Mouse (Mus musculus) T-helper 1 cell (primary cell): ENCODE data around the gene Myo15.
"Not testable (repeated sequence)": the region's sequence is repeated elsewhere in the genome, so short reads cannot be mapped to it uniquely, and the experiment has no call there.

Source experiments
- in situ Hi-C: fragments of 300-600 bp; cut with MboI, MseI; formaldehyde crosslinking; loops from one replicate; pipeline ENCODE4 v1.15.1; 2025; ENCODE audit warnings: high pct_unique_total_duplicates

Myo15 gene

DNA sequence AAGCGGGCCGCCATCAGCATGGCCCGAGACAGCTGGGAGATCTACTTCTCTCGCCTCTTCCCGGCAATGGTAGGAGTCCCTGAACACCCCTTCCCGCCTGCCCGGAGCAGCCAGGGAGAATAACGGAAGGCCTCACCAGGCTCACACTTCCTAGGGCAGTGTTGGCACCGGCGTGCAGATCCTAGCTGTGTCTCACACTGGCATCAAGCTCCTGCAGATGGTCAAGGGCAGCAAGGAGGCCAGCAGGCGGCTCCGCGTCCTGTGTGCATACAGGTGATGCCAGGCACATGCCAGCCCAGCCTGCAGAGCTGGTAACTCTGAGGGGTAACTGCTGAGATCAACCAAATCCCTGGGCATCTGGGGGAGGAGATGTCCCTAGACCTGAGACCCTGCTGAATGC, 38.1 kb downstream of the Myo15 start:
- in situ Hi-C loops: no loop called here

DNA sequence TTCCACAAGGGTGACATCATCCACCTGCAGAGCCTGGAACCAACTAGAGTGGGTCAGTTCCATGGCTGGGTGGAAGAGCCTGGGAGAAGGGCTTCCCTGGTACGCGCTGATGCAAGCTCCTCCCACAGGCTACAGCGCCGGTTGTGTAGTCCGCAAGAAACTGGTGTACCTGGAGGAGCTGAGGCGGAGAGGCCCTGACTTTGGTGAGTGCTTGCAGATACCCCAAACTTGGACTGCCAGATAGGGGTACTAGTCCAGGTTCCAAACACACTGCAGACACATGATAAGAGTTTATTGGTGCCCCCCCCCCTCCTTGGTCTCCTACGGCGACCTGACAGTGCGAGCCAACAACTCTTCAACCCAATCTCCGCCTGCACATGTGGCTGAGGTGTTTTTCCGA, 39.8 kb downstream of the Myo15 start:
- in situ Hi-C loops: no loop called here

DNA sequence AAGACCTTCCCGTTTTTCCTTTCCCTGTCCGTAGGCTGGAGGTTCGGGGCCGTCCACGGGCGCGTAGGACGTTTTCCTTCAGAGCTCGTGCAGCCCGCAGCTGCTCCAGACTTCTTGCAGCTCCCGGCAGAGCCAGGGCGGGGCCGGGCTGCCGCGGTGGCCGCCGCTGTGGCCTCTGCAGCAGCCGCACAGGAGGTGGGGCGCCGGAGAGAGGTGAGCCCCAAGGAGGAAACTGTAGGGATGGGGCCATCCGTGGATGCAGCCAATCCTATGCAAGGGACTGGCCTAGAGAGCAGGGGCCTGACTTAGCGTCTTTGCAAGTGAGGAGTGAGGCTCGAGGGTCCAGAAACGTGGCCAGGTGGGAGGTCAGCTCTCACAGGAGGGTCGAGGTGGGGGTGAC, 40.4 kb downstream of the Myo15 start:
- in situ Hi-C loops: no loop called here

DNA sequence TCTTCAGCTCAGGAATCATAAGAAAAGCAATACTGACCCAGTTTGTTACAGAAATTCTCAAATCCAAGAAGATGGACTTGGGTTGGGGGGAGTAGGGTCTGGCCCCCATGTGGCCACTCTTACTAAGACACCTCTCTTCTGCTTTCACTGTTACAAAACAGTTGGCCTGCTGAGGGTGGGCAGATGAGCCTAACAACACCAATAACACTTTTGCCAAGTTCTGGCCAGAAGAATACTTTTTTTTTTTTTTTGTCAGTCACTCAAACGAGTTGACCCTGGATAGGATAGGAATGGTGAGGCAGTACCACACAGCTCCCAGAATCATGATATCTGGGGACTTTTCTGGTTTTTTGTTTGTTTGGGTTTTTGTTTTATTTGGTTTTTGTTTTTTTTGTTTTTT, 42.8 kb downstream of the Myo15 start:
- in situ Hi-C loops: no loop called here

DNA sequence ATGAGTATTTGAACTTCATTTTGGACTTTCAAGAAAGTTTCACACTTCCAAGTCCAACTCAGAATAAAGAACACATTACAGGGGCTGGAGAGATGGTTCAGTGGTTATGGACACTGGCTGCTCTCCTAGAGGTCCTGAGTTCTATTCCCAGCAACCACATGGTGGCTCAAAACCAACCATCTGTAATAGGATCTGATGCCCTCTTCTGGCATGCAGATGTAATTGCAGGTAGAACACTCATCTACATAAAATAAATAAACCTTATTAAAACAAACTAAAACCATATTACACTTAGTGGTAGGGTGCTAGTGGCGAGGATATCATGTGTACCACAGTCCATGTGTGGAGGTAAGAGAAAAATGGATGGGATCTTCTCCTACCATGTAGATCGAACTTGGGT, 43.4 kb downstream of the Myo15 start:
- in situ Hi-C loops: no loop called here

DNA sequence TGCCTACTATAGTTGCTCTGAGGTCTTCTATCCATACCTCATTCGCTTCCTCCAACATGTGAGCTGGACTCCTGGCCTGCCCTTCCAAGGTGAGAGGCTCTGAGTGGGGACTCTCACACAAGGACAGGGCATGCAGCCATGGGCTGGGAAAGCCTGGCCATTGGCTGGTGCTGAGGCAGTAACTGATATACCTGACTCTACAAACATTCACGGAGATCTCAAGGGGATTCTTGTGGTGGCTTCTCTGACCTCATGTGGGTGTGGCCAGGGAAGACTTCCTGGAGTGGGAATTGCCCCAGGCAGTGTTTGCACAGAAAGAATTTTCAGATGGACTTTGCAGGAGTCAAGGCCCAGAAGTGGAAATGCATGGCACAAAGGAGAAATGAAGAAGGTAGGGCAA, 45.8 kb downstream of the Myo15 start:
- in situ Hi-C loops: no loop called here

DNA sequence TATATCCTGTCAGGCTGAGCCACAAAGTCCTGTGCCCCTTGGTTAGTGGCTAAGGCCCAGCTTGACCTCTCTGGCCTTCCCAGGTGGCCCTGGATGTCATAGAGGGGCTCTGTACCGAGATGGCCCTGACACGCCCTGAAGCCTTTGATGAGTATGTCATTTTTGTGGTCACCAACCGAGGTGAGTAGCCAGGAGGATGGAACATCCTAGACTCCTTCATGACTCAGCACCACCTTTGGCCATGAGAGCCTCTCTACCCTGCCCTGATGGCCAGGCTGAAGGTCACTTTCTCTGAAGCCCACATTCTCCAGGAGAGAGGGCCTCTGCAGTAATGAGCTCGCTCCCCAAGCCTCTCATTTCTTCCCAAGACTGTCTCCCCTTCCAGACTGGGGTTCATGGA, 49.2 kb downstream of the Myo15 start:
- in situ Hi-C loops: no loop called here

DNA sequence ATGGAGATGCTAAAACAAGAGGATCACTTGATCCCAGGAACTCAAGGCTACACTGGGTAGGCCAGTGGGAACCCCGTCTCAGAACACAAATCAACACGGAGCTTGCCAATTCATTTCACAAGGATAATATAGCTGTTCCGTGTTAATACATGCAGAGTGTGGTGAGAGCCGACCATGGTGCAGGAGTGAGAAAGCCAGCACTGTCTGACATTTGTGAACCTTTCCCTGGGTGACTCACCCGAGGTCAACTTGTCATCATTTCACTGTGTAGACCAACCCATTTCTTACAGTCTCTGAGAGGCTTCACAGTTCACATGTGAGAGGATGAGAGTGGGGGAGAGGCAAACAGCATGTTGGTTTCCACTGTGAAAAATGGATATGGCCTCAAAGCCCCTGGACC, 52.9 kb downstream of the Myo15 start:
- in situ Hi-C loops: no loop called here

DNA sequence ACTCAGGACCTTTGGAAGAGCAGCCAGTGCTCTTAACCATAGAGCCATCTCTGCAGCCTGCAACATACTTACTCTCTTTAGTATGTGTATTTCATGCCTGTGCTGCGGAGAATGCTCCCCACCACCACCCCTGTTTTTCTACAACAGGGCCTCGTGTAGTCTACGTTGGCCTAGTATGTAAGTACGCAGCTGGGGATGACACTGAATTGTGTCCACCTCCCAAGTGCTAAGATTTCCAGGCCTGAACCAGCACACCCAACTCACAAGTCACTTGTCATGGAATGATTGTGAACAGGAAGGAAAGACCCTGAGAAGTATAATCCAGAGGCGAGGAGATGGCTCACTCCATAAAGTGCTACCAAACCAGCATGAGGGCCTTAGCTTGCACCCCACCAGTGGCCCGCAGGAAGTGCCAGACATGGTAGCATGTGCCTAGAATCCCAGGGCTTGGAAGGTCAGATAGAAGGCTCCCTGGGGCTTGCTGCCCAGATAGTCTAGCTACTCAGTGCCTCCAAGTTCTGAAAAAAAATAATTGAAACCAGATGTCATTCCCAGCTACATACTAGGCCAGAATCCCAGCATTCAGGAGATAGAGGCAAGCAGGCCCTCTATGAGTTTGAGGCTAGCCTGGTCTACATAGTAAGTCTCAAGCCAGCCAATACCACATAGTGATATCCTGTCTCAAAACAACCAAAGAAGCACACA, 53.7 kb downstream of the Myo15 start:
- in situ Hi-C loops: no loop called here

DNA sequence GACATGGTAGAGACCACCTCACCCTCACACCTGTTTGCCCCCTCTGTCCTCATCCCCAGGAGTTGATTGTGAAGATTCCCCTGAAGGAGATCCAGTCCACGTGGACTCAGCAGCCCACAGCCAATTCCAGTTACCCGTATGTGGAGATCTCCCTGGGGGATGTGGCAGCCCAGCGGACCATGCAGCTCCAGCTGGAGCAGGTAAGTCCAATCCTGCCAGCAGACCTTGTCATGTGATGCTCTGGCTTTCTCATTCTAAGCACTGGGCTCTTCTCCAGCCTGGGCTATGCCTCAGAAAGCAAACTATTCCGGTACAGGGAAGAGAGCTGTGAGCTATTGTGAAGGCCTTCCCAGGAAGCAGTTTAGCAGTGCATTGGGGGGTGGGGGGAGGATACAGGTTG, 57.3 kb downstream of the Myo15 start:
- in situ Hi-C loops: no loop called here

DNA sequence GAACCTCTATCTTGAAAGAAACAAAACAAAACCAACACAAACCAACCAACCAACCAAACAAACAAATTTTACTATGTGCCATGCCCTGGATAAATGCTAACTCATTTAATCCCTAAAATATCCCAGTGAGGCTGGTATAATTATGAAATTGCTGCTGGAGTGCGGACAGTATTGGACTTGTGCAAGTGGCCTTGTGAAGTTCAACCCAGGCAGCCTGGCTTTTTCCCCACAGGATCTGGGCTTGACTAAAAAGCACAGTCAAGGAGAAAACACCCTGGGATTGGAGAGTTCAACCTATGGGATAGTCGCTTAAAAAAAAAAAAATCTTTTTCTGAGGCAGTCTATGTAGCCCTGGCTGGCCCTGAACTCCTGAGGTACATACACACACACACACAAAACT, 66.5 kb downstream of the Myo15 start:
- in situ Hi-C loops: no loop called here

DNA sequence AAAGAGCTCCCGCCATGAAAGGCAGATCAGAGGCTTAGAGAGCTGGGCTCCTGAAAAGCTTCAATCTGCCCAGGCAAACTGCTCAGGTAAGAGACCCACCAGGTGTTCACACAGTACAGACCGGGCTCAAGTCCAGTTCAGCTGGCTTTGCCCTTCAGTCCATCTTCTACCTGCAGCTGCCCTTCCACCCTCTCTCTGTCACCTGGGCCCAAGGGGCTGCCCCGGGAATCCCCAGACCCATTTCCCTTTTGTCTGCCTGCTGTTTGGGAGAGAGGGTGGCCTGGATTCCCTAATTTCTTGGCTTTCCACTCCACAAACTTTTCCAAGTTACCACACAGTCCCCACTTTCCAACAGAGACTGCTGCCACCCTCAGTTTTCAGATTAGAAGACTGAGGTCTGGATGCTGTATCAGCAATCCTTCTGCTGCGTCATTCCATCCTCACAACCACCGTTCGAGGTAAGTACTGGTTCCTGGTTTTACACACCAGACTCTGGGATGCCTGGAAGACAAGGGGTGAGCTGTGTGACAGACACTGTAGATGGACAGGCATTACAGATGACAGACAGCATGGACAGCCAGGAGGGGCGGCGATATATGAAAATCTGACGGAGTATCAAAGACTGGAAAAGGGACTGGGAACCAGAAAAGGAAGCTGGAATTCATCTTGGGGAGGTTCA, 67.2 kb downstream of the Myo15 start, which contains the start of gene Alkbh5:
Gene Alkbh5, plus strand, starts transcription at position 202 of the 679 bp plus-strand sequence.
- in situ Hi-C loops: no loop called here

DNA sequence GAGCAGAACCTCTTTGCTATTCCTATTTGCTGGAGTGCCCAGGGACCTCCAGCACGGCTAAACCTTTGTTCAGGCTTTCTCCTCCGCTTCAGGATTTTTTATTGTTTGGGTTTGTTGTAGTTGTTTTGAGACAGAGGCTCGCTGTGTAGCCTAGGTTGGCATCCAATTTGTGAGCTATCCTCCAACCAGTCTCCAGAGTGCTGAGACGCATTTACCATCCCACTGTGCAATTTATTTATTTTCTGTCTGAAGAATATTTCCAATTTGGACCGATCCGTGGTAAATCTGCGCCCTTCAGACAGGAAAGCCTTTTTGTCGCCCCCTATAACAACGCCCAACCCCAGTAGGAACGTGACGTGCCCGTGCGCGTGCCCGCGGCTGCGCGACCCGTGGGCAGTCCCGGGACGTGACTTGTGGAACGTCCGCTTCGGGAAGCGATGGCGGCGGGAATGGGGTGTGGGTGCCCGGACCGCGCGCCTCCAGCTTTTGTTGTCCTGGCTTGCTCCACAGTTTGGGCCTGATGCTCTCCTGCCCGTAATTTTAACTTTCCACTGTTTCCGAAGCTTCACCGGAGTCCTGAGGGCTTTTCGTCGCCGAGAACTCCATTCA, 67.8 kb downstream of the Myo15 start:
- in situ Hi-C loops: no loop called here

DNA sequence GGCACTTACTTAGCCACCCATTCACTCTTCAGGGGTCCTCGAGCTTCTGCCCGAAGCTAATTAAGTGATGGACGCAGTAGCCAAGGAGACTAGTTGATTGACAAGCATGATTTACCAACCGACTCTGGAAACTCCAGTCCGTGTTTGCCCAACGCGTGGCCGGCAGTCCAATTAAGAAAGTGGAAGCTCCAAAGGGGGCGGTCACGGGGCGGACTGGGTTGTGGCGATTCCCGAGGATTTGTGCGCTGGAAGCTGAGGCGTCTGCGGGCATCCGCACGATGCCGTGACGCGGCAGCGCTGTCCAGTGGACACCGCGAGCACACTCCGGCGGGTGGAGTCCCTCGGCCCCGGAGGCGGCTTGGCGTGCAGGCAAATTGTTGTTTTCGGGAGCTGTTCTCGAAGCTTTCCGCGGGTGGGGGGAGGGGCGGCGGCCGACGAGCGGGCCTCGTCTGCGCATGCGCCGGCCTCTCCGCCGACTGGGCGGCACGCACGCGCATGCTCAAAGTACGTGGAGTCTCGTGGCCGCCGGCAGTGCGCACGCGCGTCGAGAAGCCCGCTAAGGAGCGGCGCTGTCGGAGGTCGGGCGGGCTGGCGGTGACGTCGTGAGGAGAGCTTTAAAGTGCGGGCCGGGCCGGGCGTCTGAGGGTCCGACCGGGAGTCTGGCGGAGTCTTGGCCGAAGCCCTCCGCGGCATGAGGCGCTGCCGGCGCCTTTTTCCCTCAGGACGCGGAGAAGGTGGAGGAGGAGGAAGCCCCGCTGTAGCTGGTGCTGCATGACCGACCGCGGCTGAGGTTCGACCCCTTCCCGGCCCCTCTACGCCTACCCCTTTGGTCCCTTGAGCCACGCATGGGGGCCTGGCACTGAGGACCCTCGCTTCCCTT, 68.6 kb downstream of the Myo15 start:
- in situ Hi-C loops: no loop called here

DNA sequence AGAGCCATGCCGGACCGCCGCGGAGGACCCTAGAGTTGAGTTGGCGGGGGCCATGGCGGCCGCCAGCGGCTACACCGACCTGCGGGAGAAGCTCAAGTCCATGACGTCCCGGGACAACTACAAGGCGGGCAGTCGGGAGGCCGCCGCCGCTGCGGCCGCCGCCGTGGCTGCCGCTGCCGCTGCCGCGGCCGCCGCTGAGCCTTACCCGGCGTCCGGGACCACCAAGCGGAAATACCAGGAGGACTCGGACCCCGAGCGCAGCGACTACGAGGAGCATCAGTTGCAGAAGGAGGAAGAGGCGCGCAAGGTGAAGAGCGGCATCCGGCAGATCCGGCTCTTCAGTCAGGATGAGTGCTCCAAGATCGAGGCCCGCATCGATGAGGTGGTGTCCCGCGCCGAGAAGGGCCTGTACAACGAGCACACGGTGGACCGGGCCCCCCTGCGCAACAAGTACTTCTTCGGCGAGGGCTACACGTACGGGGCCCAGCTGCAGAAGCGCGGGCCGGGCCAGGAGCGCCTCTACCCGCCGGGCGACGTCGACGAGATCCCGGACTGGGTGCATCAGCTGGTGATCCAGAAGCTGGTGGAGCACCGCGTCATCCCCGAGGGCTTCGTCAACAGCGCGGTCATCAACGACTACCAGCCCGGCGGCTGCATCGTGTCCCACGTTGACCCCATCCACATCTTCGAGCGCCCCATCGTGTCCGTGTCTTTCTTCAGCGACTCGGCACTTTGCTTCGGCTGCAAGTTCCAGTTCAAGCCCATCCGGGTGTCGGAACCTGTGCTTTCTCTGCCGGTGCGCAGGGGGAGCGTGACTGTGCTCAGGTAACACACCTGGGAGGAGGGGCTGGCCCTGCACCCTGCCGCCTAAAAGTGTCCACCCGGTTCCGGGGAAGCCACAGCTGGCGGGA, 69.5 kb downstream of the Myo15 start:
- in situ Hi-C loops: no loop called here

DNA sequence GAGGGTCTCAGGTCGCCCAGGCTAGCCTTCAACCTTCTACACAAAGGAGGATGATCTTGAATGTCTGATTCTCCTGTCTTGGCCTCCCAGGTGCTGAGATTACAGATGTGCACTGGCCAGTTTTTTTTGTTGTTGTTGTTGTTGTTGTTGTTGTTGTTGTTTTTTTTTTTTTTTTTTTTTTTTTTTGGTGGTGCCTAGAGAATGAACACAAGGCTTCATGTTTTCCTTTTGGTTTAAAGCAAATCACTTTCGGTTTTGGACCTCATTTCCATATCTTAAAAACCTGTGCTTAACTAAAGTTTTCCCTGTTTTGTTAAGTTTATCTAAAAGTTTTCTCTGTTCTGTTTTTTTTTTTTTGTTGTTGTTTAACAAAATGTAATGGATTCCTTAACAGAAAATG, 70.4 kb downstream of the Myo15 start:
- in situ Hi-C loops: no loop called here

DNA sequence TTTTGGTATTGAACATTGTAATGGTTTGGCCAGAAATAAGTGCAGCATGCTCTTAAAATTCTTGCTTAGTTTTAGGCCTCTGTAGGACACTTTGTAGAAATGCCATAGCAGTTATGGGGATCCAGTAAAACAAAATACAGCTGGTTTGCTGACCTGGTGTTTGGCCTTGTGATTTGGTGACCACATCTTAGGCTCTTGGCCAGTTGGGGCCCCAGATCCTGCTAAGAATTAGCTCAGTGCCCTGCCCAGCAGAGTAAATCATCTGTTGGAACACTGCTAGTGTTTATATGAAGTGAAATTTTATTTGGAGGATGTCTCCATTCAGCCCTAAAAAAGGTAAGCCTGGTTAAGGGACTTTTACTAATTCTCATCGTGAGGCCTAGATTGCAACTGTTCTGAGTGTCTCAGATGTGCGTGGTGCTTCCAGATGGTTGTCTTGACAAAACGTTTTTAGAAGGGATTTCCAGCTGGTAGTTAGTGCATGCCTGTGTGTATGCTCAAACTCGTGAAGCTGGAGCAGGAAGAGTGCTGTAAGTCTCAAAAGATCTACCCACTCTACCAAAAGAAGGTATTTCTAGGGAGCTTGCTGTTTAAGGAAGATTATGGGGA, 71.0 kb downstream of the Myo15 start:
- in situ Hi-C loops: no loop called here

DNA sequence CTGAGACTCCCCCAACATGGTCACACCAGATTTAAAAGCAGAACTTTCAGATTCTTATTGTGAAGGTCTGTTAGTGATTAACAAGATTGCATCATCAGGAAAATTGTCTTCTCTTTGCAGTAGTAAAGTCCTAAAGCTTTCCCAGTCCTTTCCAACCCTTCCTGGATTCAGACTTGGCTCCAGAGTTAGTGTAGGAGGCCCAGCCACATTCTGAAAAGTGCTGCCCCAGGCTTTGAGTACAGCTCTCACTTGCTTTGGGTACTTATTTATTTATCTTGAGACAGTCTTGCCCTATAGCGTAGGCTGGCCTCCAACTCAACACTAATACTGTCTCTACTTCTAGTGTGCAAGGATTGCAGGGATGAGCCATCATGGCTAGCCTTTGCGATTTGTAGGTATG, 71.6 kb downstream of the Myo15 start:
- in situ Hi-C loops: no loop called here

DNA sequence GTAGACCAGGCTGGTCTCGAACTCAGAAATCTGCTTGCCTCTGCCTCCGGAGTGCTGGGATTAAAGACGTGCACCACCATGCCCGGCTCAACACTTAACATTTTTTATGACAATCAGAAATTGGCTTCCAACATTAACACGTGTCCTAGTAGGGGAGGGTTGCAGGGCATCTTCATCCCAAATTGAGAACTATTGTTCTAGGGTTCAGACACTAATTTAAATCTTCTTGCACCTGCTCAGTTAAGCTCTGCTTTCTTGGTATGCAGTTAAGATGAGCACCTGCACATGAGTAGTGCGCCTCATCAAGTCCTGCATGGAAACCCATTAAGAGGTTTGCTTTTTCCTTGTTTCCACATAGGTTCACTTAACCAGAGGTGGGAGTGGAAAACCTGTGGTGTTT, 72.7 kb downstream of the Myo15 start:
- in situ Hi-C loops: no loop called here

DNA sequence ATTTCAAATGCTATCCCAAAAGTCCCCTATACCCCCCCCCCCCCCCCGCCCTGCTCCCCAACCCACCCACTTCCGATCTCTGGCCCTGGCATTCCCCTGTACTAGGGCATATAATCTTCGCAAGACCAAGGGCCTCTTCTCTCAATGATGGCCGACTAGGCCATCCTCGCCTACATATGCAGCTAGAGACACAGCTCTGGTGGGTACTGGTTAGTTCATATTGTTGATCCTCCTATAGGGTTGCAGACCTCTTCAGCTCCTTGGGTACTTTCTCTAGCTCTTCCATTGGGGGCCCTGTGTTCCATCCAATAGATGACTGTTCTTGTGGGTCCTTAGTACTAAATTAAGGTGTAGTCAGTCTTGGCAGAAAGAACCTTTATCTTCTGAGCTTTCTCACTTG, 74.1 kb downstream of the Myo15 start:
- in situ Hi-C loops: not testable (repeated sequence)

DNA sequence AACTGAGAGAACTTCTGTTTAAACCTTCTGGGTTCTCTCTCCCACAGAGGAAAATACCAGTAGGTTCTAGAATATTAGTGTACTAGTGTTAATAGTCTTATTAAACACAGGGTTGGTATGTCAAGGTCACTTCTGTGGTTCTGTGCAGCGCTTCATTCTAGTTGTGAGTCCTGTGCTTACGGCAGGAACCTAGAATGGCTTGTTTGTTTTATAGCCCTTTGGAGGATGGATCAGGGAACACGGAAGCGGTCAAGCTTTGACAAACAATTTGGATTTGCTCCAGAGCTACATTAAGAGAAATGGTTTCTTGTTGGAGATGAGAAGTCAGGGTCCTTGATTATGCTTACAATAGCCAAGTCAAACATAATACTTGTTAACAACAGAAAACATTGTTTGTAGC, 76.3 kb downstream of the Myo15 start:
- in situ Hi-C loops: no loop called here
